Mouse (Mus musculus): Measurements from ENCODE around the gene Shbg.
A peak's percentile ranks its signal among the peaks of the same experiment; 100 is the strongest.

- TF ChIP-seq POLR2A (IDR thresholded peaks at IDR 0.05; ENCODE audit: low read depth, low read length) = no peak
- TF ChIP-seq CTCF (conservative IDR thresholded peaks at IDR 0.05; ENCODE audit: insufficient read depth, insufficient read length, low read depth, low read length) = peak; percentile 87
These were observed 4.0 kb downstream of the Shbg start for GRCm38 (mm10) chr11:69613553-69614256.
